Mouse (Mus musculus) gastrocnemius, postnatal 25 days (tissue): ENCODE data around the gene A930018P22Rik. TPM values are rescaled to one million over a fixed set of nuclear protein-coding genes. Genes with fewer than 3 reads are reported as not detected.

Experiments
- DNase-seq: peaks from one replicate; pipeline ENCODE4 v3.0.0; 2022
- total RNA-seq, 2 experiments: library from RNA; stranded (reverse); gene quantifications; 1 replicate in 1 of 2; 2 replicates in 1 of 2; pipeline ENCODE4 v1.2.3; 2021

A930018P22Rik gene
- total RNA-seq, 2 experiments from 2014 or later, result 1.0 to 1.3 TPM

DNA sequence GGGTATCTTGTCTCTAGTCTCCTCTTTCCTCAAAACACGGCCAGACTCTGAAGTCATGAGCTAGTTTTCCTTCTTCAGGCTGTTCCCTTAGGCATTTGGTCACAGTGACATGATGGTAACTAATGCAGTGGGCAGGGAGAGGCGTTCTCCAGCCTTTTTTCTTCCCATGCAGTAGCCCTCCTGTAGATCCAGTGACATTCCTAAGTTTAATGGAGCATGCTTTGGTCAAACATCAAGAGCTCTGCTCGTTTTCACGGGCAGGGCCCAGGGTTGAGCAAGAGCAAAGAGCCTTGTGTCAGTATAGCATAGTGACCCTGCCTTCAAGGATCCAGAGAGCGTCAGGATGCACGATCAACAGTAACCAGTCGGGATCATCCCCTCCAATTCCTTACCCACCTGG, 40.8 kb downstream of the A930018P22Rik start:
- no peak for DNase-seq

DNA sequence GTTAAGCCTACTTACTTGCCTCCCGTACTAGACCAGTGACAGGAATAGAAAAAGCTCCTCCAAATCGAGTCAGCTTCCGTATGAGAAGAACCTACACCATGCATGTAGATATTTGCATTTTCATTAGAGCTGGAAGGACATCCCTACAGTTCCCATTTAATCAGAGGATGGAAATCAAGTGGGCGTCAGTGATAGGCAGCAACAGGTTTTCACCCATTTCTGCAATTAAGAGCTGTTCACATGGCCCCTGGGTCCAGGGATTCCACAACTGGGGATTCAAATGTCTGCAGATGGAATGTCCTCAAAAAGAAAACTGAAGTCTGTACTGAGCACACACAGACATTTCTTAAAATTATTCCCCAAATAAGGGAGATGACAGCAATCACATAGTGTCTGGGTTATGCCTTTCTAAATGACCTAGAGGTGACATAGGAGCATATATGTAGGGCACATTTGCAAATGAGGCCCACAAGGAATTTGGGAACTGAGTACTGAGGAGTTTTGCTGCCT, 41.5 kb downstream of the A930018P22Rik start:
- no peak for DNase-seq

DNA sequence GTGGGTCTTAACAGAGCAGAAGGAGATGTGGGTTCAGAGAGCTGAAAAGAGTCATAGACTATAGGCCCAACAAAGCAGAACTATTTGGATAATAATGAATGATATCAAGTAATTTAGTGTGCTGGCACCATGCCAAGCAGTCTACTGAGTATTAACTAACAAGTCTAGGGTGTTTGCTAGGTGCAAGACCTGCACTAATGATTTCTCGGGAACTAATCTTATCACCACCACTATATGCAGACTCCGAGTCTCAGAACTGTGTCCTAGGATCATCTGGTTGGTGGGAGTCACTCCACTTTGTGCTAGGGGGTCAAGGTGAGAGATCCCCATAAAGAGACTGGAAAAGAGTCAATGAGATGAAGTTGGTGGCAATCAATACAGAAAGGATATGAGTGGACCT, 43.1 kb downstream of the A930018P22Rik start:
- DNase-seq, result no peak

DNA sequence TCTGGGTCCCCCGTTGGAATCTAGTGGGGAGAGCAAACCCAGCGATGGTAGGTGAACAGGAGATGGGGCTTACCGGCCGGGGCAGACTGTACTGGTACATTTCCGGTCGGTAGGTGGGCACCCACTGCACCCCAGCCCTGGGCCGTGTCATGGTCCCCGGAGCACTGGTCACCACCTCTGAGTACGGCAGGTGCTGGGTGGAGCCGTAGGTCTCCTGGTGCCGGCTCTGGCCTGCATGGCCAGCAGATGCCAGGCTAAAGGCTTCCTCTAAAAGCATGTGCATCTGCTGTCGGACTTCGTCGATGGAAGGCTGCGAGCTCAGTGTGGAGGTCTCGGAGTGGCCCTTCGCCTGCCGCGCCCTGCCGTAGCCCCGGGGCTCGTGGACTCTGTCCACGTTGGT, 45.2 kb downstream of the A930018P22Rik start:
- DNase-seq, result no peak

DNA sequence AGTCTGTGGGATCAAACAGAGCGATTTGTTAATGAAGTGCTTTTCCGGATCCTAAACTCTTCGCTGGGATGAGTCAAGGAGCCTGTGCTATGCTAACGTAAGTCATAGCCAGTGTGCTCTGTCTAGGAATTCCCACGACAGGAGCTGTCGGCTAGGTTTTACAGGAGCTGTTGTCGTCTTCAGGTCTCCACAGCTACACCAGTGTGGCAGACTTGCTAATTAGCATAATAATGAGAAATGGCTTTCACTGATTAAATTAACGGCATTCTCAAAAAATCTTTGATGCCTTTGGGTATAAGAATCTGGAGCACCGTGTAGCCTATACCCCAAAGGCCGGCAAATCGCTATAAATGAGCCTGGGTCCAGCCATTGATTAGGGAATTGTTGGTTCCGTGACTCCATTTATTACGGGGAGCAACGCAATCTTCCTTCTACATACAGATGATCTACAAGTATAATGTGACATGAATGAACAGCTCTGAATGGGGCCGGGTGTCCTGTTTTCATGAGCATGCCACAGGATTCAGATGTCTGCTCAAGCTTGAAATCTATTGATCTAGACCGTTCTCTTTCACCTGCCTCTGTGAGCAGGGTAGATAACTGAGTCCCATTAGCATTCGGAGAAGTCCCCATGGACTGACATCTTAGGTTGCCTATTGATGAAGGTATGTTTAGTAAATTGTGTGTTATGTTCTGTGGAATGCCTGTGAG, 45.8 kb downstream of the A930018P22Rik start:
- no peak for DNase-seq

DNA sequence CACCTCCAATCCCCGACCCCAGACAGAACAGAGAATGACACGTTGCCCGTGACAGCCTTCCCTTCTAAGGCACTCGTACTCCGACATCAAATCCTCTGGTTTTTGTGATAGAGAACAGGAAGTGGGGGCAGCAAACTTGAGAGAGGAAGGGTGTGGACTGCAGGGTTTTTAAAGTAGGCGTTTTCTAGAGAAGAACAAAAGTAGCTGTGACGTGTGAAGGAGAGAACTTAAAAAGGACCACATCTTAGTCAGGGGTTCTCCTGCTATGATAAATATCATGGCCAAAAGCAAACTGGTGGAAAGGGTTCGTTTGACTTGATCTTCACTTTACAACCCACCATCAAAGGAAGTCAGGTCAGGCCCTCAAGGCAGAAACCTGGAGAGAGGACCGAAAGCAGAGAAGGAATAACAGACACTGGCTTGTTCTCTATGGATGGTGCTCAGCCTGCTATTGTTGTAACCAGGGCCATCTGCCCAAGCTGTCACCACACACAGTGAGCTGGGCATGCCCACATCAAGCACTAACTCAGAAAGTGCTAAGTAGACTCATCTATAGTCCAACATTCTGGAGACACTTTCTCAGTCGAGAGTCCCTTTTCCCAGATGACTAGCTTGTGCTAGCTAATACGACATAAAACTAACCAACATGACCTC, 50.3 kb downstream of the A930018P22Rik start:
- no peak for DNase-seq

DNA sequence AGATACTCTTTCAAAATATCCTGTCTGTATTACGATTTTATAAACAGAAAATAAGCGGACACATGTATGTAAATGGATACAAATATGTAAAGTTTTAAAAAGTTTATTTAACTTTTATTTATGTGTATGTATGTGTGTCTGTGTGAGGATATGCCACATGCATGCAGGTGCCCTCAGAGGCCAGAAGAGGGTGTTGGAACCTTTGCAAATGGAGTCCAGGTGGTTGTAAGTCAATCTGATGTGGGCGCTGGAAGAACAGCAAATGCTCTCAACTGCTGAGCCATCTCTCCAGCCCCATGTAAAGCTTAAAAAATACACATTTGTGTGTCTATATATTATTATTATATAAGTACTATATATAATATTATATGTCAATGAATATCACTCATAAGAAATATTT, 50.9 kb downstream of the A930018P22Rik start:
- DNase-seq, result no peak

Other genes with a start within 250 kb of the A930018P22Rik start
- 10 to 100 TPM in 1 of 2 experiments, 1 to 10 TPM in 1; 7.0 to 10.6 TPM for gene Lmo2, start 164.8 kb upstream of the A930018P22Rik start, total RNA-seq
- gene Fbxo3, start 95.0 kb upstream of the A930018P22Rik start, total RNA-seq, result 10 to 100 TPM; 41.2 to 44.7 TPM
- gene 4931422A03Rik, start 94.4 kb upstream of the A930018P22Rik start, total RNA-seq, result not detected
- gene Gm10912, start 56.9 kb upstream of the A930018P22Rik start, total RNA-seq, result under 1 TPM; 0.33 to 0.59 TPM
- not detected for gene Gm10799, start 54.2 kb upstream of the A930018P22Rik start, total RNA-seq
- 1 to 10 TPM; 2.6 to 3.6 TPM for gene Cd59b, start 52.9 kb upstream of the A930018P22Rik start, total RNA-seq
- 10 to 100 TPM; 16.3 to 22.5 TPM for gene Cd59a, start 27.0 kb upstream of the A930018P22Rik start, total RNA-seq